Mouse (Mus musculus) brain, embryonic 14.5 days (tissue): ENCODE results near the gene Pmvk.

Experiments
- CTCF ChIP-seq: fragments of 200-500 bp; IDR thresholded peaks from 2 replicates; pipeline ENCODE4 v1.5.1; 2012; ENCODE audit warnings: inconsistent platforms, mild to moderate bottlenecking, moderate library complexity, borderline replicate concordance; ENCODE audit not compliant: insufficient read depth, insufficient read length; ENCODE audit errors: extremely low read depth
- POLR2A ChIP-seq: fragments of 200-500 bp; IDR thresholded peaks from 2 replicates; pipeline ENCODE4 v1.6.1; 2012; ENCODE audit warnings: mild to moderate bottlenecking, inconsistent platforms, borderline replicate concordance; ENCODE audit not compliant: poor library complexity, insufficient read depth, insufficient read length, severe bottlenecking; ENCODE audit errors: extremely low read depth

DNA sequence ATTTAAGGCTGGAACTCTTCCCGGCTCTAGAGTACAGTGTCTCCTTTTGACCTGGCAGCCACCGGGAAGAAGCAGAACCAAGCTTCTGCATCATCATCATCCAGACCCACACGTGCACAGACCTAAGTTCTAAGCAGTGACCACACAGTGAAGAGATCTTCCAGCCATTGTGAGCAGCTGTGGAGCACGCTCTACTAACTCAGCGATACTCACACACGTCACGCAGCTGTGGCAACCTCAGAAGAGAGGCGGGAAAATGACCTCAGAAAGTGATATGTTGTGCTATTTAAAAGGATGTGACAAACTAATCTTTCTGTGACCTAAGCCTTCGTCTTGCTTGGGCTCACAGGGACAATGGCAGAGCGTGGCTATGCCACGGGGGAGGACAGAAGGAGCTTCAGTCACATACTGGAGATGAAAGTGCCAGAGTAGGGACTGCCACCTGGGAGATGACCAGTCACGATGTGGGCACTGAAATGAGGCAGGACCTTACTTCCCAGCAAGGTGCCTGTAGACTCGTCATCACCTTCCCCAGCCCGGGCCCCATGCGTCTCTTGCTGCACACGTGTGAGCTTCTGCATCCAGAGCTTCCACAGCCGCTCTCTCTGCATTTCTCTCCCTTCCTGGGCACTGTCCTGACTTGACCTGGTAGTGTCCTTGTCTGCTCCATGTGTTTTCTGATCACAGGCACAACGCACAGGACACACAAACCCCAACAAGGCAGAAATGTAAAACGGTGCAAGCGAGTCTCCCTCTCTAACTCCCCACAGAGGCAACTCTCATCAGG is 32.8 kb downstream of the Pmvk start:
- TF ChIP-seq CTCF (no peak), POLR2A (no peak)
